Mouse (Mus musculus) lung, postnatal 0 days (tissue): Measurements from ENCODE around the gene Gfod1.

Experiments used
- CTCF ChIP-seq: IDR thresholded peaks from 2 replicates; pipeline ENCODE4 v1.5.1; 2016; ENCODE audit warnings: antibody characterized with exemption, mild to moderate bottlenecking
- EP300 ChIP-seq: IDR thresholded peaks from 2 replicates; pipeline ENCODE4 v1.6.1; 2016; ENCODE audit warnings: antibody characterized with exemption, mild to moderate bottlenecking, control low read depth

DNA sequence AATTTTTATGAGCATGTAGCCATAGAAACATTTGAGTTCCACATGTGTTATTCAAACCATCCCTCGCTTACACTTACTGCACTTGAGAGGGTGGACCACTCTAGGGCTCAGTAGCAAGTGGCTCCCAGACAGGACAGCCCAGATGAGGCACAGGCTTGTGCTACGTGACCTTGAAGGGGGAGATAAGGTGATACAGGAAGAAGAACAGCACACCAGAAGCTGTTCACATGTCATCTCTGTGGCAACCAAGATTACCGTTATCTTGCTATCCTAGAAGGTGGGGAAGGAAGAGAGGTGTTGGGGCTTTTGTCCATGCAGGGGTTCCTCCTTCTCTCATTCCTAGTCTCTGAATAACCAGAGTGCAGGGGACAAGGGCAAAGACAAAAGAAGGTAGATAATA, 74.2 kb downstream of the Gfod1 start:
- TF ChIP-seq CTCF (no peak), EP300 (no peak)
